Mouse (Mus musculus) midbrain, embryonic 12.5 days (tissue): ENCODE measurements around the gene Zfp704. TPM values are rescaled to one million over a fixed set of nuclear protein-coding genes. Genes with fewer than 3 reads are reported as not detected.
A peak's percentile ranks its signal among the peaks of the same experiment; 100 is the strongest.

Source experiments
- ATAC-seq: fragments of 200-750 bp; cut with Nextera tagmentation; 2 replicates; pipeline ENCODE4 v1.8.0; 2017; ENCODE audit warnings: low read depth, moderate TSS enrichment, moderate library complexity; ENCODE audit not compliant: low FRiP score
- H3K27ac ChIP-seq: fragments of 300-500 bp; sonication (generic); replicated peaks from 2 replicates; pipeline ENCODE4 v1.5.1; 2016; ENCODE audit warnings: mild to moderate bottlenecking
- H3K27me3 ChIP-seq: fragments of 300-500 bp; sonication (generic); 2 replicates; pipeline ENCODE4 v1.6.1; 2016; ENCODE audit warnings: mild to moderate bottlenecking
- H3K36me3 ChIP-seq: fragments of 300-500 bp; sonication (generic); 2 replicates; pipeline ENCODE4 v1.6.1; 2016
- H3K4me1 ChIP-seq: fragments of 300-500 bp; sonication (generic); 2 replicates; pipeline ENCODE4 v1.6.1; 2016
- H3K4me2 ChIP-seq: fragments of 300-500 bp; sonication (generic); replicated peaks from 2 replicates; pipeline ENCODE4 v1.6.1; 2016; ENCODE audit warnings: mild to moderate bottlenecking, moderate library complexity
- H3K4me3 ChIP-seq: fragments of 300-500 bp; sonication (generic); 2 replicates; pipeline ENCODE4 v1.5.1; 2016; ENCODE audit warnings: mild to moderate bottlenecking
- H3K9ac ChIP-seq: fragments of 300-500 bp; sonication (generic); replicated peaks from 2 replicates; pipeline ENCODE4 v1.6.1; 2016; ENCODE audit warnings: mild to moderate bottlenecking, moderate library complexity
- H3K9me3 ChIP-seq: fragments of 300-500 bp; sonication (generic); 2 replicates; pipeline ENCODE4 v1.6.1; 2016; ENCODE audit warnings: mild to moderate bottlenecking
- WGBS: fragments of 180-500 bp; shearing (Covaris S2); methylation state at CpG from one replicate; pipeline ENCODE4 v1.1.7; 2016; 5-methylcytosine and 5-hydroxymethylcytosine counted together
- polyA plus RNA-seq: library from polyadenylated mRNA; unstranded; fragments of >200 nt; fragmentation: Nextera tagmentation; extraction: Ambion mirVana; gene quantifications from 2 replicates; pipeline ENCODE4 v1.2.1, GENCODE M21; 2016

The Zfp704 gene
- polyA plus RNA-seq, 1 experiment from 2014 or later: 6.9 TPM

DNA sequence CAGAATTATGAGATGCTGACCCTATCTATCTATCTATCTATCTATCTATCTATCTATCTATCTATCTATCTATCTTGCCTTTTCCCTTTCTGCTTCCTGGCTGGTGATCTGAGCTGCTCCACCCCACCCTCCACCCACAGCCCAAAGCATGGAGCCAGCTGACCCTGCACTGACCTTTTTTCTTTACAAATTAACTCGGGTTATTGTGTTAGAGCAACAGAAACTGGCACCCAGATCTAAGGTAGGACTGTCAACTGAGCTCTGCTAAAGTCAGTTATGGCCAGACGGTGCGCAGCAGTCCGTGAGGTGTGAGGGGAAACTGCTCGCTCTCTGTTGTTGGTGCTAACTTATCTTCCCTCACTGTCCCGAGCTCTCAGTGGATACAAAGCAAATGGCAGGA, 87.9 kb downstream of the Zfp704 start:
- H3K4me1 ChIP-seq: peaks cover 27% of the 10 kb centered on the region
- no peaks in the 10 kb centered on the region for H3K36me3 ChIP-seq
- 64% methylated on average over 6 of the region's 6 CpGs for WGBS
- no peak overlapping the region for H3K9ac ChIP-seq
- ATAC-seq: no peak
- no peak overlapping the region for H3K4me3 ChIP-seq
- no peaks in the 10 kb centered on the region for H3K9me3 ChIP-seq
- H3K27me3 ChIP-seq: peaks cover 36% of the 10 kb centered on the region
- no peak overlapping the region for H3K4me2 ChIP-seq
- no peak overlapping the region for H3K27ac ChIP-seq

DNA sequence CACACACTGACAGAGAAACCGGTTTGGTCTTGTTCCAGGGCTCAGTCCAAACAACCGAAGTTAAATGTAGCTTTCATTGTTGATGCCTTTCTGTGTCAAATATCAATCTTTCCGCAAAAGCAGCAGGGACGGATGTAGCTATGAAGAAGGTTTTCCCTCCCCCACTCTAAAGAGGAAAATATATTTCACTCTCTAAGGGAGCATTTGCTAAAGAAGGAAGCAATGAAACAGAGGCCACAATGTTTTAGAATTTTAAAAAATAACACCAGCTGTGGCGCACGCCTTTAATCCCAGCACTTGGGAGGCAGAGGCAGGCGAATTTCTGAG, 89.2 kb downstream of the Zfp704 start:
- 51% methylated on average over 7 of the region's 7 CpGs for WGBS
- Histone ChIP-seq H3K27ac (peak overlapping the region; percentile 26; the same call in 1 of the 2 replicates), H3K36me3 (no peaks in the 10 kb centered on the region), H3K27me3 (peaks cover 49% of the 10 kb centered on the region), H3K4me1 (peaks cover 27% of the 10 kb centered on the region), H3K4me3 (no peak overlapping the region), H3K9ac (no peak overlapping the region), H3K9me3 (no peaks in the 10 kb centered on the region), H3K4me2 (peak overlapping the region; percentile 13; the same call in 1 of the 2 replicates)
- ATAC-seq: no peak

DNA sequence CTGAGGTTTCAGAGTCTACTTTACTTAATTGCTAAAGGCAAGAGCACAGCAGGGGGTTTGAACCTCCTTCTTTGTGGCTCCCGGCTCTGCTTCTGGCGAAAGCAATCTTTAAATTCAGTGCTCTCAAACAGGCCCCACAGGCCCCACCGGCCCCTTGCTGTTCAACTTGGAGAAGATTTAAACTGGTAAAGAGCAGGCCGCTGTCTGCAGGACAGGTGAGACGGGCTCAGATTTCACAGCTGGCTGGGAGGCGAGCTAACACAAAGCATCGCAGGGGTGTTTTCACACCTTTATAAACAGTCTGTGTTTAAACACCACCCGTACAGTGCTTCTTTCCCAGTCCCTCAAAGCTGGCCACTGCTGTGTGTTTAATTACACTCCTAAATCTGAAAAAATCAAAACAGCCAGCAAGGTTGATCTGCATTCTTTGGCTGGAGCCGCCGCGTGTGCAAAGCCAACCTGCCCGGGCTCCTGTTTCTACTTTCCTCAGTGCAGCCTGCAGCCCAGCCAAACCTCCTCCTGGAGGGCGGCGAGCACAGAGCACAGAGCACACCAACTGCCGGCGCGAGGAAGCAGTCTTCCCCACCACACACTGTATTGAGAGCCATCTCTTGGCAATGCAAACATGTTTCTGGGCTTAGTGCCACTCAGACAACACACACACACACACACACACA, 89.7 kb downstream of the Zfp704 start:
- Histone ChIP-seq H3K9me3 (no peaks in the 10 kb centered on the region), H3K27me3 (peaks cover 54% of the 10 kb centered on the region), H3K27ac (peak overlapping the region; percentile 26; the same call in 1 of the 2 replicates), H3K4me2 (peak overlapping the region; percentile 13), H3K4me3 (no peak overlapping the region), H3K36me3 (no peaks in the 10 kb centered on the region), H3K9ac (no peak overlapping the region), H3K4me1 (peaks cover 27% of the 10 kb centered on the region)
- WGBS: 6% methylated on average over 17 of the region's 17 CpGs
- ATAC-seq: peak; percentile 74

DNA sequence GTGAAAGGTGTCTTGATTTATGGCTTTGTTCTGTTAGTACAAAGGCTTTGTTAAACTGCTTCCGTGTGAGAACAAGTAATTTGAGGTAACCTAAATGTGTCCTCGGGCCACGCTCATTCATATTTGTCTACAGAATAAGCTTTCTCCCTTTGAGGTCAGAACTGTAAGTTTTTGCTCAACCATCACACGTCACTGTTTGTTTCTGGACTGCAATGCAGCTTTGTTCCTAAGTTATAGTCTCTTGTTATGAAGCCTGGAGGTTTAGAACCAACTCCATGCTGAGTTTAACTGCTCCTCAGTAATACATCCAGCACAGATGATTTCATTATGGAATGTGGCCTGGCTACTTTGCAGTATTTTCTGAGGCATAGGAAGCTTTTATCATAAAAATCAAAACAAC, 90.4 kb downstream of the Zfp704 start:
- ATAC-seq: no peak
- Histone ChIP-seq H3K4me1 (peaks cover 27% of the 10 kb centered on the region), H3K27me3 (peaks cover 55% of the 10 kb centered on the region), H3K9ac (no peak overlapping the region), H3K36me3 (no peaks in the 10 kb centered on the region), H3K9me3 (no peaks in the 10 kb centered on the region), H3K4me2 (no peak overlapping the region), H3K27ac (no peak overlapping the region), H3K4me3 (no peak overlapping the region)
- WGBS: 54% methylated on average over 4 of the region's 4 CpGs

DNA sequence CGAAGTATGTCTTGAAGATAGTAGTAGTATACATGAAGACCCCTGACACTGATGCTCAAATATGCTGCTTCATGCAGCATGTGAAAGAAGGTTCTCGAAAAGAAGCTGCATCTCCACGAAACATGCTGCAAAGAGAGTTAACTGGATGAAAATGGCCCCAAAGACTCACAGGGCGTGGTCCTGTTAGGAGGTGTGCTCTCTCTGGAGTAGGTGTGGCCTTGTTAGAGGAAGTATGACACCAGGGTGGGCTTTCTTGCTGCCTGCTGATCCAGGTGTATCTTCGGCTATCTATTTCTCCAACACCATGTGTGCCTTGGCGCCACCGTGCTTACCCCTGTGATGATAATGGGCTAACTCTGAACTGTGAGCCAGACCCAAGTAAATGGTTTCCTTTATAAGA, 90.9 kb downstream of the Zfp704 start:
- Histone ChIP-seq H3K4me3 (no peak overlapping the region), H3K4me2 (no peak overlapping the region), H3K9me3 (no peaks in the 10 kb centered on the region), H3K9ac (no peak overlapping the region), H3K36me3 (no peaks in the 10 kb centered on the region), H3K27ac (no peak overlapping the region), H3K27me3 (peaks cover 55% of the 10 kb centered on the region), H3K4me1 (peaks cover 28% of the 10 kb centered on the region)
- ATAC-seq: no peak
- WGBS: 92% methylated on average over 7 of the region's 7 CpGs

DNA sequence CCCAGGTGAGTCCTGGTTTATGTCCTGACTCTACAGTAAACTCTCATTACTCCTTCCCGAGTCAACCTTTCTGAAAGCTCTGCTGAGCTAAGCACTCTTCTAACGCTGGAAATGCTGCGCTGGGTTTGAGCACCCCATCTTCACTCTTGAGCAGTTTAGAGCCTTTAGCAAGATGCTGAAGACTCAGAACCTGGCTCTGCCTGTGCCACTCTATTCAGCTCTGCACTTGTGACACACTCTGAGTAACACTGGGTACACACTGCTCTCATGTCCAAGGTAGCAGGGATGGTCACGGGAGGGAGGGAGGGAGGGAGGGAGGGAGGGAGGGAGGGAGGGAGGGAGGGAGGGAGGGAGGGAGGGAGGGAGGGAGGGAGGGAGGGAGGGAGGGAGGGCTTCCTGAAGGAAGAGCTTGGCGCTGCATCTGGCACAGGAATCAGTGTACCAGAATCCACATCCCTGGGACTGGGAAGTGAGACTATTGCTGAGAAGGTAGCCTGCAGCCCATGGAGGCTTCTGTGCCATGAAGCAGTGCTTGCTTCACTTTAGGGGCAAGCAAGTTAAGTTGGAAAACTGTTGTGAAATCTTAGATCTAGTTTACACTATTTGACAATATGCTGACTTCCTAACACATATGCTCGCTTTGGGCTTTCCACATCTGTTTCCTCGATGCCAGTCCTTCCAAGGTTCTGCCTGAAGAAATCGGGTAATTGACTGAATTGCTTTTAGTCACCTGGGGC, 93.6 kb downstream of the Zfp704 start:
- 80% methylated on average over 7 of the region's 8 CpGs for WGBS
- no peak overlapping the region for H3K4me2 ChIP-seq
- H3K36me3 ChIP-seq: no peaks in the 10 kb centered on the region
- no peak overlapping the region for H3K4me3 ChIP-seq
- no peaks in the 10 kb centered on the region for H3K9me3 ChIP-seq
- no peak overlapping the region for H3K9ac ChIP-seq
- peaks cover 25% of the 10 kb centered on the region for H3K4me1 ChIP-seq
- no peak for ATAC-seq
- no peak overlapping the region for H3K27ac ChIP-seq
- peaks cover 54% of the 10 kb centered on the region for H3K27me3 ChIP-seq

DNA sequence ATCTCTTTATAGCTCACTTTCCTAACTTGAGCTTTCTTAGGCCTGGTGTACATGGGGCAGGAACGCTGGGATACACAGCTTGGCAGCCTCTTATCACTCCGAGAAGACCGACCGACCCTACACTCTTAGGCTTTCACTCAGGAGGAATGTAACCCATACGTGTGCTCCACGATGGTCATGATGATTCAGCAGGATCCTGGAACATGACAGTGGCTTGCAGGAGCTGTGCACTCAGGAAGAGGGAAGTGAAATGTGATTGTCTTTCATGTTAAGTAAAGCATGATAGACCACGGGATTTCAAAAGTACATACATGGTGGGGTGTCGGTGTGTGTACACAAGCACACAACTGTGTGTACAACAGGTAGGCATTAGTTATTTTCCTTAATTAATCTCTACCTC, 94.4 kb downstream of the Zfp704 start:
- Histone ChIP-seq H3K27me3 (peaks cover 50% of the 10 kb centered on the region), H3K9me3 (no peaks in the 10 kb centered on the region), H3K4me2 (no peak overlapping the region), H3K4me1 (peaks cover 17% of the 10 kb centered on the region), H3K4me3 (no peak overlapping the region), H3K36me3 (no peaks in the 10 kb centered on the region), H3K9ac (no peak overlapping the region), H3K27ac (no peak overlapping the region)
- 84% methylated on average over 8 of the region's 8 CpGs for WGBS
- ATAC-seq: no peak

DNA sequence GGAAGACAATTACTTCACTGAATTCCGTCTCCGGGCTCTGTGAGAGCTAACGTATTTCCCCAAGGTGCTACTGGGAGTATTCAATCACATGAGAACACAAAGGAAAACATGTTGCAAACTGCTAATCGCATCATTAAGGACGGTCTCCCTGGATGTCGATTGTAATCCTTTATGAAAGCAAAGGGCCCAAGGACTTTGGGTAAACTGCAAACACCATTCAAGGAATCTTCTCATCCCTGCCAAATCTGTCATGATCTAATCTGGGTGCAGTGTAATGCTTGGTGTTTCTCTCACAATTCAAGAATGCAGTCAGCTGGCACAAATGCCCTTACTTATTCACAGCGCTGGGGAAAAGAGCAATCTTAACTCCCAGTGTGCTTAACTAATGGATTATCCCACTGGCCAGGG, 96.2 kb downstream of the Zfp704 start:
- Histone ChIP-seq H3K27me3 (peaks cover 50% of the 10 kb centered on the region), H3K4me1 (peaks cover 7% of the 10 kb centered on the region), H3K9ac (no peak overlapping the region), H3K4me2 (no peak overlapping the region), H3K9me3 (no peaks in the 10 kb centered on the region), H3K36me3 (no peaks in the 10 kb centered on the region), H3K27ac (0 out of 2 replicates have a peak overlapping the region, but pooled peaks have one; percentile 10), H3K4me3 (no peak overlapping the region)
- peak; percentile 74 for ATAC-seq
- WGBS: 18% methylated on average over 7 of the region's 7 CpGs

DNA sequence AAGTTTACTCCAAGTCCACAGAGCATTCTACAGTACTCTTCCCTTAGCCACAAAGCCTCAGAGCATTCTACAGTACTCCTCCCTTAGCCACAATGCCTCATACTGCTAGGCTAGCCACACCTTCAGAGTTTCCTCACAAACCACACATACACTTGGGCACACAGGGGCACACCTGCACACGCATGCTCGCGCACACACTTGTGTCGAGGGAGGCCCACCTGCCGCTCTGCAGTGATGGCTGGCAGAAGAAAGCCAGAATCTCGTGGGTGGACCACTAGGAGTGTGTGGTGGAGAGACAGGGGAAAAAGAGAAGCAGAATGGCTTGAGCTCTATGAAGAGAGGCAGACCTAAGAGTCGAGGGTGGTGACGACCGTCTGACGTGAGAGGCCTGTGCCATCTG, 97.7 kb downstream of the Zfp704 start:
- ATAC-seq: no peak

DNA sequence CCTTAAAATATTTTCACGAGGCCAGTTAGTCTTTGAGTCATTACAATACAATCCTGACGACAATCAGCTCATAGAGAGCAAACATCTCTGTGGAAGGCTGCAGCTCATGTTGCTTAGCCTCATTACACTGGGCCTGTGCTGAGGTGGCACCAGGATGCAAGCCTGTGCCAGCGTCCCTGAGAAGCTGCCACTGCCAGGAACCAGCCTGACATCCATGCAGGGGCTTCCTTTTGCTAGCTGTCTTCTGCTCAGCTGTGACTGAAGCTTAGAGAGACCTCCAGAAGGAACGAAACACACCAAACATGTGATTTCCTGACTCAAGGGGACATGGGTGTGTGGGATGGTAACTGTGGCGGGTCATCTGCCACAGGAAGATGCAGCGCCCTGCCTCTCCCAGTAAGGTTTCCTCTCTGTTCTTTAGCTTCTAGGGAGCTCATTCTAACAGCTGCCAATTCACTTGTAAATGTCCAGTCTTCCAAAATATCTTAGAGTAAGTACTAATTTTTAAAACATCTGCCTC, 104.1 kb downstream of the Zfp704 start:
- H3K36me3 ChIP-seq: no peaks in the 10 kb centered on the region
- peaks cover 10% of the 10 kb centered on the region for H3K27me3 ChIP-seq
- H3K27ac ChIP-seq: no peak overlapping the region
- H3K9ac ChIP-seq: no peak overlapping the region
- no peak overlapping the region for H3K4me2 ChIP-seq
- H3K4me3 ChIP-seq: no peak overlapping the region
- WGBS: 84% methylated on average over 6 of the region's 6 CpGs
- no peaks in the 10 kb centered on the region for H3K9me3 ChIP-seq
- H3K4me1 ChIP-seq: peaks cover 8% of the 10 kb centered on the region
- ATAC-seq: no peak

More for the DNA sequence above, 97.7 kb downstream of the Zfp704 start:
- no peaks in the 10 kb centered on the region for H3K9me3 ChIP-seq
- H3K4me3 ChIP-seq: no peak overlapping the region
- H3K4me1 ChIP-seq: peaks cover 7% of the 10 kb centered on the region
- H3K9ac ChIP-seq: no peak overlapping the region
- peaks cover 39% of the 10 kb centered on the region for H3K27me3 ChIP-seq
- WGBS: 94% methylated on average over 10 of the region's 10 CpGs
- H3K4me2 ChIP-seq: no peak overlapping the region
- no peak overlapping the region for H3K27ac ChIP-seq
- H3K36me3 ChIP-seq: no peaks in the 10 kb centered on the region

DNA sequence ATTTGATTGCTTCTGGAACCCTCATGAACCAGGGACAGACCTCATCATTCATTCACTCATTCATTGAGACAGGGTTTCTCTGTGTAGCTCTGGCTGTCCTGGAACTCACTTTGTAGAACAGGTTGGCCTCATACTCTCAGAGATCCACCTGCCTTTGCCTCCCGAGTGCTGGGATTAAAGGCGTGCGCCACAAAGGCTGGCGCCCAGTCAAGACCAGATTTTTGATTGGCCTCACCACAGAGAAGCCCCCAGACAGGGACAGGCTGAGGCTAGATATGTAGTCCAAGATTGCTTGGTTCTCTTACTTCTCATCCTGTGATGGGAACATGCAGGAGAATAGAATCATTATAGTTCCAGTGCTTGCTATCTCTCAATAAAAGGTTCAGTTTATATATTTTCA, 105.5 kb downstream of the Zfp704 start:
- H3K36me3 ChIP-seq: no peaks in the 10 kb centered on the region
- no peak for ATAC-seq
- H3K4me1 ChIP-seq: peaks cover 20% of the 10 kb centered on the region
- H3K27me3 ChIP-seq: no peaks in the 10 kb centered on the region; the same call in 1 of the 2 replicates
- H3K4me2 ChIP-seq: no peak overlapping the region
- no peak overlapping the region for H3K27ac ChIP-seq
- 91% methylated on average over 4 of the region's 4 CpGs for WGBS
- no peaks in the 10 kb centered on the region for H3K9me3 ChIP-seq
- H3K9ac ChIP-seq: no peak overlapping the region
- H3K4me3 ChIP-seq: no peak overlapping the region

DNA sequence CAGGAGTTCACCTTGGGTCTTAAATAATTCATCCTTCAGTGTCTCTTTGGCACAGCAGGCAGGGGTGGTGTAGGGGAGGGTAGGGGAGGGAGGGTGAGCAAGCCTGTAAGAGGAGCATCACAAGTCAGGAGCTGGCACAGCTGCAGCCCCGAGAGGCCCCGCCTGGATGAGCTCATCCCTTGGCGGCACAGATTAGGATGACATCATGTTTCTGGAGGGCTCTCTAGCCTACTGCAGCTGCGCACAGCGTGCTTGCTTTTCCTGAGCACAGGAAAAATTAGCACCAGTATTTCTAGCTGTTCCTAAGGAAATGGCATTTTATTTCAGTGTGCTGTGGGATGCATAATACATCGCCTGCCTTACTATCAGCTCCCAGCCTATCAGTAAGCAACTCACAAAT, 109.2 kb downstream of the Zfp704 start:
- WGBS: 13% methylated on average over 6 of the region's 6 CpGs
- Histone ChIP-seq H3K36me3 (no peaks in the 10 kb centered on the region), H3K4me2 (peak overlapping the region; percentile 22; the same call in 1 of the 2 replicates), H3K9ac (no peak overlapping the region), H3K27me3 (no peaks in the 10 kb centered on the region; the same call in 1 of the 2 replicates), H3K27ac (peak overlapping the region; percentile 77; the same call in 1 of the 2 replicates), H3K9me3 (no peaks in the 10 kb centered on the region), H3K4me3 (no peak overlapping the region), H3K4me1 (peaks cover 29% of the 10 kb centered on the region)
- peak; percentile 98 for ATAC-seq
